Mouse (Mus musculus): ENCODE results near the gene Cox7a1. TPM values are rescaled to one million over a fixed set of nuclear protein-coding genes. Genes with fewer than 3 reads are reported as not detected.

Gene Cox7a1
- polyA plus RNA-seq, 1 experiment = 21.7 TPM

DNA sequence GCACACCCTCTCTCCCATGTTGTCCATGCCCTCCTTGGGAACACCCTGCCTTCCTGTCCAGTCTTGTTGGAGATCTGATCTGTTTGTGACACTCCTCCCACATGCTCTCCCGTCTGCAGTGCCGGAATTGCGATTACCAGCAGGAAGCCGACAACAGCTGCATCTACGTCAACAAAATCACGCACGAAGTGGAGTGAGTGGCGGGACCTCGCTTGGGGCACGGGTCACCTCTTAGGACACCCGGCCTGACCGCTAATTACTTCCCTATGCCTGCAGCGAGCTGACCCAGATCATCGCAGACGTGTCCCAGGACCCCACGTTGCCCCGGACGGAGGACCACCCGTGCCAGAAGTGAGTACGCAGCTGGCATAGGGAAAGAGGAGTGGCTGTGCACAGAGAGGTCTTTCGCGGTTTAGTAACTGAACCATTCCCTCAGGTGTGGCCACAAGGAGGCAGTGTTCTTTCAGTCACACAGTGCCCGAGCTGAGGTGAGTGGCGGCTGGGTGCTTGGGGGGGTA, 48.7 kb downstream of the Cox7a1 start:
- Histone ChIP-seq H3K27ac (ENCODE audit: insufficient read depth, low read length) (peak overlapping the region; percentile 9; the same call in 1 of the 2 replicates), H3K9ac (ENCODE audit: low read depth, poor library complexity, severe bottlenecking) (peak overlapping the region; percentile 55), H3K4me3 (ENCODE audit: low read depth, low read length) (peak overlapping the region; percentile 82), H3K36me3 (ENCODE audit: control insufficient read depth, insufficient read depth, low read length, poor library complexity, severe bottlenecking) (no peaks in the 10 kb centered on the region), H3K4me1 (ENCODE audit: control insufficient read depth, insufficient read depth, low read length) (no peaks in the 10 kb centered on the region), H3K27me3 (ENCODE audit: control insufficient read depth, insufficient read depth, low read length, poor library complexity, severe bottlenecking) (no peaks in the 10 kb centered on the region), H3K9me3 (replicated peaks; ENCODE audit: control insufficient read depth, insufficient read depth, low read length, poor library complexity, severe bottlenecking) (no peaks in the 10 kb centered on the region)
- TF ChIP-seq POLR2A (IDR thresholded peaks at IDR 0.05; ENCODE audit: insufficient read depth, low read length) (no peak), CTCF (IDR thresholded peaks at IDR 0.05; ENCODE audit: low read depth, low read length) (peak; percentile 73), EP300 (IDR thresholded peaks at IDR 0.05; ENCODE audit: insufficient read depth, low read depth, low read length) (no peak)

DNA sequence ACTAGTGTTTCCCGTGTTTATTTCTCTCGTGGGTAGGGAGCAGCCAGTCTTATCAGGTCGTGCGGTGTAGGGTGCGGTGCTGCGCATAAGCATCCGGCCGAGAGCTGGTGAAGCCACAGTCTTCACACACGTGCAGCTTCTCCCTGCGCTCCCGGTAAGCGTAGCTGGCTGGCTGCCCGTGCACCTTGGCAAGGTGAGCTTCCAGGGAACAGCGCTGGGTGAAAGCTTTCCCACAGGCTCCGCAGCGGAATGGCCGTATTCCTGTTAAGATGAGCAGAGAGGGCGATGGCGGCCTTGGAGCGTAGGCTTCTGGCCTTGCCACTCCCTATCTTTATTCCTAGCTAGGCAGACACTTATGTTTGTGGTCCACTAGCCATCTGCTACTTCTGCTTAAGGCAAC, 49.4 kb downstream of the Cox7a1 start:
- Histone ChIP-seq H3K36me3 (ENCODE audit: control insufficient read depth, insufficient read depth, low read length, poor library complexity, severe bottlenecking) (no peaks in the 10 kb centered on the region), H3K27me3 (ENCODE audit: control insufficient read depth, insufficient read depth, low read length, poor library complexity, severe bottlenecking) (no peaks in the 10 kb centered on the region), H3K27ac (ENCODE audit: insufficient read depth, low read length) (no peak overlapping the region), H3K9ac (ENCODE audit: low read depth, poor library complexity, severe bottlenecking) (peak overlapping the region; percentile 55), H3K4me1 (ENCODE audit: control insufficient read depth, insufficient read depth, low read length) (no peaks in the 10 kb centered on the region), H3K9me3 (replicated peaks; ENCODE audit: control insufficient read depth, insufficient read depth, low read length, poor library complexity, severe bottlenecking) (no peaks in the 10 kb centered on the region), H3K4me3 (ENCODE audit: low read depth, low read length) (peak overlapping the region; percentile 62)
- no peak for TF ChIP-seq POLR2A (IDR thresholded peaks at IDR 0.05; ENCODE audit: insufficient read depth, low read length)
- no peak for TF ChIP-seq EP300 (IDR thresholded peaks at IDR 0.05; ENCODE audit: insufficient read depth, low read depth, low read length)
- TF ChIP-seq CTCF (IDR thresholded peaks at IDR 0.05; ENCODE audit: low read depth, low read length) = no peak

DNA sequence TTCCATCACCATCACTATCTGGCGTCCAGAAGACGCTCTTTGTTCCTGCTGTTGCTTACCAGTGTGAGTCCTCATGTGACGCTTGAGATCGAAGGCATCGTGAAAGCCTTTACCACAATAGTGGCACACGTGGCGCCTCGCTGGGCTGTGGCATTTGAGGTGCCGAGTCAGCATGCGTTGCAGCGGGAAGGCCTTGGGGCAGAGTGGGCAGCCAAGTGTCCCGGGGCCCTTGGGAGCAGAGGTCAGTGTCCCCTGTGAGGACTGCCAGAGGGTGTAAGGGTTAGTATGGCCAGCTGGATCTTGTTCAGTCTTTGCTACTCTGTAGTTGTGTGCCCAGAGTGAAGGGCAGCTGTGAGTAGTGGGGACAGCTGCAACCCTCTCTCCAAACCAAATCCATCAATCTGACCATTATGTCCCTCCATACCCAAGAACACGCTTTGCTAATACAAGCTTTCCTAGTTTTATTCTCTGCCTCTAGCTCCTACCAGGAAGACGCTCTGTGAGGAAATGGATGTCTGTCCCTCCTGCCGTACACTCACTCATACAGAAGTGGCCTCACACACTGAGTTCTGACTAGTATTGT, 50.4 kb downstream of the Cox7a1 start:
- Histone ChIP-seq H3K36me3 (ENCODE audit: control insufficient read depth, insufficient read depth, low read length, poor library complexity, severe bottlenecking) (no peaks in the 10 kb centered on the region), H3K9me3 (replicated peaks; ENCODE audit: control insufficient read depth, insufficient read depth, low read length, poor library complexity, severe bottlenecking) (no peaks in the 10 kb centered on the region), H3K27ac (ENCODE audit: insufficient read depth, low read length) (no peak overlapping the region), H3K9ac (ENCODE audit: low read depth, poor library complexity, severe bottlenecking) (no peak overlapping the region), H3K4me3 (ENCODE audit: low read depth, low read length) (no peak overlapping the region), H3K27me3 (ENCODE audit: control insufficient read depth, insufficient read depth, low read length, poor library complexity, severe bottlenecking) (no peaks in the 10 kb centered on the region), H3K4me1 (ENCODE audit: control insufficient read depth, insufficient read depth, low read length) (no peaks in the 10 kb centered on the region)
- TF ChIP-seq POLR2A (IDR thresholded peaks at IDR 0.05; ENCODE audit: insufficient read depth, low read length) (no peak), EP300 (IDR thresholded peaks at IDR 0.05; ENCODE audit: insufficient read depth, low read depth, low read length) (no peak), CTCF (IDR thresholded peaks at IDR 0.05; ENCODE audit: low read depth, low read length) (no peak)

DNA sequence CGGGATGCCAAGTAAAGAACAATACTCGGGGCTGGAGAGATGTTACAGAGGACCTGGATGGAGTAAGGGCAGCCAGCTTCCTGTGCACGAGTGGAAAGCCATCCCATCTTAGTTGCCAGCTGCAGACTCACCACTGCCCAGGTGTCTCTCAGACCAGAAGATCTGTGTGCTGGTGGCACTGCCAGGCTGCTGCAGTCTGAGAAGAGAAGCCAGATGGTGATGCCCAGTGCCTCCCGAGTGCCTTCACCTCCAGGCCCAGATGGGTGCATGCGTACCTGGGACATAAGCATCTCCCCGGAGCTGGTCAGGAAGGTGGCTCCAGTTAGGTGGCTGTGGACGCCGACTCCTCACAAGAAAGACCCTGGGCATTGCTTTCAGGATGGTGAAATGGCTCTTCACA, 51.1 kb downstream of the Cox7a1 start:
- no peak overlapping the region for H3K4me3 ChIP-seq (ENCODE audit: low read depth, low read length)
- no peaks in the 10 kb centered on the region for H3K9me3 ChIP-seq (replicated peaks; ENCODE audit: control insufficient read depth, insufficient read depth, low read length, poor library complexity, severe bottlenecking)
- no peaks in the 10 kb centered on the region for H3K4me1 ChIP-seq (ENCODE audit: control insufficient read depth, insufficient read depth, low read length)
- no peak overlapping the region for H3K27ac ChIP-seq (ENCODE audit: insufficient read depth, low read length)
- H3K9ac ChIP-seq (ENCODE audit: low read depth, poor library complexity, severe bottlenecking) = no peak overlapping the region
- H3K36me3 ChIP-seq (ENCODE audit: control insufficient read depth, insufficient read depth, low read length, poor library complexity, severe bottlenecking) = no peaks in the 10 kb centered on the region
- TF ChIP-seq POLR2A (IDR thresholded peaks at IDR 0.05; ENCODE audit: insufficient read depth, low read length) = no peak
- no peak for TF ChIP-seq EP300 (IDR thresholded peaks at IDR 0.05; ENCODE audit: insufficient read depth, low read depth, low read length)
- TF ChIP-seq CTCF (IDR thresholded peaks at IDR 0.05; ENCODE audit: low read depth, low read length) = no peak
- H3K27me3 ChIP-seq (ENCODE audit: control insufficient read depth, insufficient read depth, low read length, poor library complexity, severe bottlenecking) = no peaks in the 10 kb centered on the region

DNA sequence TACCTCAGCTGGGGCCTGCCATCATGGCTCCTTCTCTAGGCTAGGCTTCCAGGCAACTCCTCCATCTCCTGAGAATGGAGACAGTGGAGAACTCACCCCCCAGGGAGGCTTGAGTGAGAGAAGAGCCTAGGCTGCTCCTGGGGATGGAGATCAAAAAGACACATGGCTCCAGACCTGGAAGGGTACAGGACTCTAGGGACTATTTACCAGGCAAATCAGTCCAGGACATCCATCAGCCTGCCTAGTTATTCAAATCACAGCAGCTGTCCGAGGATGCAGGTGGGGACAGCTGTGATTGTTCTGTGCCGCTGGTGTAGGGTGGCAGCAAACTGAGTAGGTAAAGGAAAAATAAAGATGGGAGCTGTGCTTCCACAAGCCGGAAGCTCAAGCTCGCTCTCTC, 51.7 kb downstream of the Cox7a1 start, which contains the start of gene Ovol3:
Ovol3 (minus strand) TSS at position 101 of the 400 bp plus-strand sequence.
- Histone ChIP-seq H3K9me3 (replicated peaks; ENCODE audit: control insufficient read depth, insufficient read depth, low read length, poor library complexity, severe bottlenecking) (no peaks in the 10 kb centered on the region), H3K4me1 (ENCODE audit: control insufficient read depth, insufficient read depth, low read length) (no peaks in the 10 kb centered on the region), H3K36me3 (ENCODE audit: control insufficient read depth, insufficient read depth, low read length, poor library complexity, severe bottlenecking) (no peaks in the 10 kb centered on the region), H3K4me3 (ENCODE audit: low read depth, low read length) (no peak within 1 kb of the TSS), H3K9ac (ENCODE audit: low read depth, poor library complexity, severe bottlenecking) (no peak within 1 kb of the TSS), H3K27ac (ENCODE audit: insufficient read depth, low read length) (no peak within 1 kb of the TSS), H3K27me3 (ENCODE audit: control insufficient read depth, insufficient read depth, low read length, poor library complexity, severe bottlenecking) (no peaks in the 10 kb centered on the region)
- no peak for TF ChIP-seq POLR2A (IDR thresholded peaks at IDR 0.05; ENCODE audit: insufficient read depth, low read length)
- TF ChIP-seq CTCF (IDR thresholded peaks at IDR 0.05; ENCODE audit: low read depth, low read length) = no peak
- no peak for TF ChIP-seq EP300 (IDR thresholded peaks at IDR 0.05; ENCODE audit: insufficient read depth, low read depth, low read length)

Other genes starting within 250 kb of the Cox7a1 start
- 19.6 and 19.7 TPM in 2 replicates for gene Zfp74, start 230.1 kb upstream of the Cox7a1 start, polyA plus RNA-seq (2011; ENCODE audit: insufficient read depth, insufficient read length, low read depth, missing spikeins)
- gene Zfp568, start 200.2 kb upstream of the Cox7a1 start, polyA plus RNA-seq (2011; ENCODE audit: insufficient read depth, insufficient read length, low read depth, missing spikeins) = 98.0 and 103 TPM in 2 replicates
- gene Zfp14, start 132.8 kb upstream of the Cox7a1 start, polyA plus RNA-seq (2011; ENCODE audit: insufficient read depth, insufficient read length, low read depth, missing spikeins) = 1.2 and 2.8 TPM in 2 replicates
- 13.4 and 15.4 TPM in 2 replicates for gene Zfp82, start 111.2 kb upstream of the Cox7a1 start, polyA plus RNA-seq (2011; ENCODE audit: insufficient read depth, insufficient read length, low read depth, missing spikeins)
- gene Gm26920, start 93.7 kb upstream of the Cox7a1 start, polyA plus RNA-seq (2011; ENCODE audit: insufficient read depth, insufficient read length, low read depth, missing spikeins) = not detected in 2 replicates
- 12.0 and 13.7 TPM in 2 replicates for gene Zfp566, start 93.6 kb upstream of the Cox7a1 start, polyA plus RNA-seq (2011; ENCODE audit: insufficient read depth, insufficient read length, low read depth, missing spikeins)
- 60.8 and 63.8 TPM in 2 replicates for gene Zfp260, start 89.4 kb upstream of the Cox7a1 start, polyA plus RNA-seq (2011; ENCODE audit: insufficient read depth, insufficient read length, low read depth, missing spikeins)
- 6.1 and 9.0 TPM in 2 replicates for gene Zfp382, start 62.2 kb upstream of the Cox7a1 start, polyA plus RNA-seq (2011; ENCODE audit: insufficient read depth, insufficient read length, low read depth, missing spikeins)
- gene Zfp146, start 14.4 kb upstream of the Cox7a1 start, polyA plus RNA-seq (2011; ENCODE audit: insufficient read depth, insufficient read length, low read depth, missing spikeins) = 44.4 and 46.2 TPM in 2 replicates
- gene Capns1, start 14.7 kb downstream of the Cox7a1 start, polyA plus RNA-seq (2011; ENCODE audit: insufficient read depth, insufficient read length, low read depth, missing spikeins) = 359 and 396 TPM in 2 replicates
- gene Polr2i, start 47.8 kb downstream of the Cox7a1 start, polyA plus RNA-seq (2011; ENCODE audit: insufficient read depth, insufficient read length, low read depth, missing spikeins) = 58.7 and 65.4 TPM in 2 replicates
- gene Tbcb, start 48.1 kb downstream of the Cox7a1 start, polyA plus RNA-seq (2011; ENCODE audit: insufficient read depth, insufficient read length, low read depth, missing spikeins) = 86.6 and 90.0 TPM in 2 replicates
- not detected in 2 replicates for gene Ovol3, start 51.6 kb downstream of the Cox7a1 start, polyA plus RNA-seq (2011; ENCODE audit: insufficient read depth, insufficient read length, low read depth, missing spikeins)
- 0.60 and 0.84 TPM in 2 replicates for gene Thap8, start 96.0 kb downstream of the Cox7a1 start, polyA plus RNA-seq (2011; ENCODE audit: insufficient read depth, insufficient read length, low read depth, missing spikeins)
- gene Wdr62, start 96.3 kb downstream of the Cox7a1 start, polyA plus RNA-seq (2011; ENCODE audit: insufficient read depth, insufficient read length, low read depth, missing spikeins) = 26.2 and 27.0 TPM in 2 replicates
- gene Clip3, start 107.6 kb downstream of the Cox7a1 start, polyA plus RNA-seq (2011; ENCODE audit: insufficient read depth, insufficient read length, low read depth, missing spikeins) = 49.4 and 52.2 TPM in 2 replicates
- gene Alkbh6, start 124.6 kb downstream of the Cox7a1 start, polyA plus RNA-seq (2011; ENCODE audit: insufficient read depth, insufficient read length, low read depth, missing spikeins) = 25.3 and 29.5 TPM in 2 replicates
- gene Syne4, start 130.7 kb downstream of the Cox7a1 start, polyA plus RNA-seq (2011; ENCODE audit: insufficient read depth, insufficient read length, low read depth, missing spikeins) = 41.6 and 43.7 TPM in 2 replicates
- 0.52 and 0.58 TPM in 2 replicates for gene E130208F15Rik, start 137.6 kb downstream of the Cox7a1 start, polyA plus RNA-seq (2011; ENCODE audit: insufficient read depth, insufficient read length, low read depth, missing spikeins)
- 5.6 and 7.3 TPM in 2 replicates for gene Sdhaf1, start 139.8 kb downstream of the Cox7a1 start, polyA plus RNA-seq (2011; ENCODE audit: insufficient read depth, insufficient read length, low read depth, missing spikeins)
- gene Lrfn3, start 178.6 kb downstream of the Cox7a1 start, polyA plus RNA-seq (2011; ENCODE audit: insufficient read depth, insufficient read length, low read depth, missing spikeins) = 4.2 and 6.3 TPM in 2 replicates
- not detected in 2 replicates for gene Tyrobp, start 229.6 kb downstream of the Cox7a1 start, polyA plus RNA-seq (2011; ENCODE audit: insufficient read depth, insufficient read length, low read depth, missing spikeins)
- not detected in 2 replicates for gene Hcst, start 235.7 kb downstream of the Cox7a1 start, polyA plus RNA-seq (2011; ENCODE audit: insufficient read depth, insufficient read length, low read depth, missing spikeins)
- 4.1 TPM in 2 replicates for gene Nfkbid, start 237.6 kb downstream of the Cox7a1 start, polyA plus RNA-seq (2011; ENCODE audit: insufficient read depth, insufficient read length, low read depth, missing spikeins)